8 mouse cellular contexts compared by ENCODE assay signal in the genomic region with DNA sequence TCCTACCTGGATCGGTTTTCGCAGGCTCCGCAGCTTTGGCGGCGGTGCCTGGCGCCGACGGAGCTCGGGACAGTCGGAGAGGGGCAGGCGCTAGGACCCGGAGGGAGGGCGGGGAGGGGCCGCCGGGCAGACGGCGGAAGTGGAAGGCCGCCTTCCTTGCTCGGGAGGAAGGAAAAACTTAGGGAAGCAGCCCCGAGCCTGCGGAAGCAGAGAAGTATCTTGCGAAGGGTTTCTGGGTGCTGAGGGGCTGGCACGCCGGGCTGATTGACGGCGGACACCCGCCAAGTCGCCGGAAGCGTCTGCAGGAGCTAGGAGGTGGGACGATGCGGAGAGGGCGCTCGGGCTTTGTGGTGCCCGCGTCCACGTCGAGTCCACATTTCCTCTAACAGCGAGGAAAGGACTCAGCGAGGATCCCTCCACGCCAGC. TPM values are rescaled to one million over a fixed set of nuclear protein-coding genes. Genes with fewer than 3 reads are reported as not detected.
A peak's percentile ranks its signal among the peaks of the same experiment; 100 is the strongest.
DNase-seq lines count a peak whose midpoint lies in the region; ATAC-seq and TF ChIP-seq lines count a peak whose summit lies in the region.

A gene (plus strand): TSS at position 181 of the 426 bp plus-strand sequence.

- peak; percentile 57 for ATAC-seq in Patski
- peak; percentile 44 for ATAC-seq in inflammation-experienced regulatory T-cells, adult 6 months

- CTCF ChIA-PET in Patski (lab: Charles Lee): no interaction called here

- peaks cover 52% of the 10 kb centered on the region for H3K36me3 ChIP-seq in megakaryocyte, embryonic 14.5 days (replicated peaks; ENCODE audit: low read length)

- H3K27me3 ChIP-seq in Patski: no peaks in the 10 kb centered on the region
- H3K27me3 ChIP-seq in megakaryocyte, embryonic 14.5 days (replicated peaks): no peaks in the 10 kb centered on the region

- peak; percentile 33 for DNase-seq in Patski (ENCODE audit: low read depth, low spot score)
- peak; percentile 81 for DNase-seq in embryo, embryonic 10 days (ENCODE audit: low spot score)
- DNase-seq in gastrocnemius, postnatal 25 days: peak; percentile 84
- peak; percentile 27 to 62 for DNase-seq in left cerebral cortex, adult 9 months (ENCODE audit: low spot score in 2 of 2)
- DNase-seq in right cerebral cortex, postnatal 36 days (ENCODE audit: low spot score in 2 of 2): peak; percentile 56 to 68
- DNase-seq in cerebellum, adult 9-10 months: no peak

- in situ Hi-C loops in Patski (cut with MboI; ENCODE audit: low pct_unique_long_range_greater_than_20kb): no loop called here

- peak within 1 kb of the TSS; percentile 99 for H3K4me3 ChIP-seq in megakaryocyte, embryonic 14.5 days (replicated peaks)

- POLR2A ChIA-PET in Patski (lab: Charles Lee): interaction anchor here (1.0 to 1.4 kb wide), 5 partner anchors 10 to 101 kb away, joined by 3 to 5 read pairs (median 4); no protein-coding TSS in a partner anchor

- no peak for TF ChIP-seq CTCF in Patski (IDR thresholded peaks at IDR 0.05)

- peaks cover 63% of the 10 kb centered on the region for H3K4me1 ChIP-seq in megakaryocyte, embryonic 14.5 days

- H3K9me3 ChIP-seq in megakaryocyte, embryonic 14.5 days: peaks cover 28% of the 10 kb centered on the region

RNA-seq across cellular contexts. Expression of the gene that starts here (rescaled TPM):
- 22.3 TPM for polyA plus RNA-seq in Patski (2021)
- 10 to 100 TPM; 11.3 to 11.8 TPM for total RNA-seq in gastrocnemius, postnatal 25 days (2021)
- 10 to 100 TPM; 17.4 to 29.8 (median 23.1) TPM for polyA plus RNA-seq in inflammation-experienced regulatory T-cells, adult 6 months (2017; shearing (Covaris generic))
- polyA plus RNA-seq in megakaryocyte, embryonic 14.5 days (2012; ENCODE audit: insufficient read depth, low replicate concordance): 1.0 and 6.3 TPM in 2 replicates
